Mouse (Mus musculus): Measurements from ENCODE around the gene Ctxn1. TPM values are rescaled to one million over a fixed set of nuclear protein-coding genes. Genes with fewer than 3 reads are reported as not detected.

The Ctxn1 gene
- 21.8 TPM for polyA plus RNA-seq (2014; fragmentation: Illumina TruSeq; extraction: RNeasy Lipid Tissue Mini Kit (QIAGEN cat#74804); ENCODE audit: low read depth, low replicate concordance)

GRCm38 (mm10) chr8:4259125-4259804, at the start of gene Ctxn1:
Gene Ctxn1, minus strand, starts transcription at chr8:4259274.

GRCm38 (mm10) chr8:4275275-4276110, 16.4 kb upstream of the Ctxn1 start, which contains the start of gene Timm44:
Gene Timm44, minus strand, starts transcription at chr8:4275913.

GRCm38 (mm10) chr8:4252934-4253841, 5.9 kb downstream of the Ctxn1 start, which contains the start of gene Snapc2:
Gene Snapc2, plus strand, starts transcription at chr8:4253080.

GRCm38 (mm10) chr8:4247951-4248540, 11.0 kb downstream of the Ctxn1 start, which contains the start of gene Tgfbr3l:
Gene Tgfbr3l, plus strand, starts transcription at chr8:4248214.

GRCm38 (mm10) chr8:4238434-4239192, 20.5 kb downstream of the Ctxn1 start, which contains the start of the genes Map2k7 and Gm49320:
Gene Map2k7, plus strand, starts transcription at chr8:4238740.
Gene Gm49320, plus strand, starts transcription at chr8:4238865.

GRCm38 (mm10) chr8:4226739-4227347, 32.2 kb downstream of the Ctxn1 start, which contains the start of gene Lrrc8e:
Gene Lrrc8e, plus strand, starts transcription at chr8:4226827.

GRCm38 (mm10) chr8:4216791-4217621, 42.1 kb downstream of the Ctxn1 start, which contains the start of gene Prr36:
Gene Prr36, minus strand, starts transcription at chr8:4217459.

Other genes starting within 250 kb of the Ctxn1 start
- gene Cd209f, start 153.4 kb downstream of the Ctxn1 start, polyA plus RNA-seq (2014; fragmentation: Illumina TruSeq; extraction: RNeasy Lipid Tissue Mini Kit (QIAGEN cat#74804); ENCODE audit: low read depth, low replicate concordance): 46.3 TPM
- 17.3 TPM for gene Cd209g, start 125.2 kb downstream of the Ctxn1 start, polyA plus RNA-seq (2014; fragmentation: Illumina TruSeq; extraction: RNeasy Lipid Tissue Mini Kit (QIAGEN cat#74804); ENCODE audit: low read depth, low replicate concordance)
- 28.6 TPM for gene Evi5l, start 92.7 kb downstream of the Ctxn1 start, polyA plus RNA-seq (2014; fragmentation: Illumina TruSeq; extraction: RNeasy Lipid Tissue Mini Kit (QIAGEN cat#74804); ENCODE audit: low read depth, low replicate concordance)
- 0.19 TPM for gene Prr36, start 41.8 kb downstream of the Ctxn1 start, polyA plus RNA-seq (2014; fragmentation: Illumina TruSeq; extraction: RNeasy Lipid Tissue Mini Kit (QIAGEN cat#74804); ENCODE audit: low read depth, low replicate concordance)
- 5.9 TPM for gene Lrrc8e, start 32.4 kb downstream of the Ctxn1 start, polyA plus RNA-seq (2014; fragmentation: Illumina TruSeq; extraction: RNeasy Lipid Tissue Mini Kit (QIAGEN cat#74804); ENCODE audit: low read depth, low replicate concordance)
- 47.0 TPM for gene Map2k7, start 20.5 kb downstream of the Ctxn1 start, polyA plus RNA-seq (2014; fragmentation: Illumina TruSeq; extraction: RNeasy Lipid Tissue Mini Kit (QIAGEN cat#74804); ENCODE audit: low read depth, low replicate concordance)
- 2.6 TPM for gene Gm49320, start 20.4 kb downstream of the Ctxn1 start, polyA plus RNA-seq (2014; fragmentation: Illumina TruSeq; extraction: RNeasy Lipid Tissue Mini Kit (QIAGEN cat#74804); ENCODE audit: low read depth, low replicate concordance)
- gene Tgfbr3l, start 11.1 kb downstream of the Ctxn1 start, polyA plus RNA-seq (2014; fragmentation: Illumina TruSeq; extraction: RNeasy Lipid Tissue Mini Kit (QIAGEN cat#74804); ENCODE audit: low read depth, low replicate concordance): 12.5 TPM
- gene Snapc2, start 6.2 kb downstream of the Ctxn1 start, polyA plus RNA-seq (2014; fragmentation: Illumina TruSeq; extraction: RNeasy Lipid Tissue Mini Kit (QIAGEN cat#74804); ENCODE audit: low read depth, low replicate concordance): 31.7 TPM
- 50.4 TPM for gene Timm44, start 16.6 kb upstream of the Ctxn1 start, polyA plus RNA-seq (2014; fragmentation: Illumina TruSeq; extraction: RNeasy Lipid Tissue Mini Kit (QIAGEN cat#74804); ENCODE audit: low read depth, low replicate concordance)
- 11.1 TPM for gene Ccl25, start 65.9 kb upstream of the Ctxn1 start, polyA plus RNA-seq (2014; fragmentation: Illumina TruSeq; extraction: RNeasy Lipid Tissue Mini Kit (QIAGEN cat#74804); ENCODE audit: low read depth, low replicate concordance)
- gene Elavl1, start 66.1 kb upstream of the Ctxn1 start, polyA plus RNA-seq (2014; fragmentation: Illumina TruSeq; extraction: RNeasy Lipid Tissue Mini Kit (QIAGEN cat#74804); ENCODE audit: low read depth, low replicate concordance): 31.8 TPM
- gene Cers4, start 233.8 kb upstream of the Ctxn1 start, polyA plus RNA-seq (2014; fragmentation: Illumina TruSeq; extraction: RNeasy Lipid Tissue Mini Kit (QIAGEN cat#74804); ENCODE audit: low read depth, low replicate concordance): 33.8 TPM